Mouse (Mus musculus): Measurements from ENCODE around the gene Sapcd1.

GRCm38 (mm10) chr17:35016791-35017705 lies 10.8 kb downstream of the Sapcd1 start:
- TF ChIP-seq POLR2A (IDR thresholded peaks at IDR 0.05; ENCODE audit: borderline replicate concordance, control insufficient read depth, low read depth, low read length) (no peak), CTCF (IDR thresholded peaks at IDR 0.05; ENCODE audit: control insufficient read depth, insufficient read depth, low read length) (no peak)

Measured in bone marrow, adult 2 months (tissue).